Mouse (Mus musculus) hindbrain, embryonic 15.5 days (tissue): ENCODE data around the gene Pigt. TPM values are rescaled to one million over a fixed set of nuclear protein-coding genes. Genes with fewer than 3 reads are reported as not detected.

Experiments
- ATAC-seq: fragments of 200-750 bp; cut with Nextera tagmentation; 2 replicates; pipeline ENCODE4 v1.8.0; 2017; ENCODE audit warnings: low read depth, moderate number of reproducible peaks, moderate TSS enrichment; ENCODE audit not compliant: low FRiP score
- H3K27ac ChIP-seq: fragments of 300-500 bp; sonication (generic); replicated peaks from 2 replicates; pipeline ENCODE4 v1.5.1; 2015; ENCODE audit warnings: mild to moderate bottlenecking, inconsistent platforms
- H3K27me3 ChIP-seq: fragments of 300-500 bp; sonication (generic); 2 replicates; pipeline ENCODE4 v1.6.1; 2015; ENCODE audit warnings: control low read depth, inconsistent platforms
- H3K36me3 ChIP-seq: fragments of 300-500 bp; sonication (generic); 2 replicates; pipeline ENCODE4 v1.6.1; 2015; ENCODE audit warnings: control low read depth, inconsistent platforms
- H3K4me1 ChIP-seq: fragments of 300-500 bp; sonication (generic); replicated peaks from 2 replicates; pipeline ENCODE4 v1.6.1; 2015; ENCODE audit warnings: control low read depth, inconsistent platforms
- H3K4me2 ChIP-seq: fragments of 300-500 bp; sonication (generic); 2 replicates; pipeline ENCODE4 v1.6.1; 2015; ENCODE audit warnings: moderate library complexity, mild to moderate bottlenecking, inconsistent platforms
- H3K4me3 ChIP-seq: fragments of 300-500 bp; sonication (generic); 2 replicates; pipeline ENCODE4 v1.5.1; 2015; ENCODE audit warnings: mild to moderate bottlenecking, inconsistent platforms
- H3K9ac ChIP-seq: fragments of 300-500 bp; sonication (generic); 2 replicates; pipeline ENCODE4 v1.6.1; 2015; ENCODE audit warnings: inconsistent platforms
- H3K9me3 ChIP-seq: fragments of 300-500 bp; sonication (generic); 2 replicates; pipeline ENCODE4 v1.6.1; 2016; ENCODE audit warnings: control low read depth, inconsistent platforms
- WGBS: fragments of 180-500 bp; shearing (Covaris S2); methylation state at CpG from one replicate; pipeline ENCODE4 v1.1.7; 2015; 5-methylcytosine and 5-hydroxymethylcytosine counted together
- polyA plus RNA-seq: library from polyadenylated mRNA; unstranded; fragments of >200 nt; fragmentation: Nextera tagmentation; extraction: Ambion mirVana; gene quantifications from 2 replicates; pipeline ENCODE4 v1.2.1, GENCODE M21; 2015

Gene Pigt
- 93.4 and 103 TPM in 2 replicates for polyA plus RNA-seq

DNA sequence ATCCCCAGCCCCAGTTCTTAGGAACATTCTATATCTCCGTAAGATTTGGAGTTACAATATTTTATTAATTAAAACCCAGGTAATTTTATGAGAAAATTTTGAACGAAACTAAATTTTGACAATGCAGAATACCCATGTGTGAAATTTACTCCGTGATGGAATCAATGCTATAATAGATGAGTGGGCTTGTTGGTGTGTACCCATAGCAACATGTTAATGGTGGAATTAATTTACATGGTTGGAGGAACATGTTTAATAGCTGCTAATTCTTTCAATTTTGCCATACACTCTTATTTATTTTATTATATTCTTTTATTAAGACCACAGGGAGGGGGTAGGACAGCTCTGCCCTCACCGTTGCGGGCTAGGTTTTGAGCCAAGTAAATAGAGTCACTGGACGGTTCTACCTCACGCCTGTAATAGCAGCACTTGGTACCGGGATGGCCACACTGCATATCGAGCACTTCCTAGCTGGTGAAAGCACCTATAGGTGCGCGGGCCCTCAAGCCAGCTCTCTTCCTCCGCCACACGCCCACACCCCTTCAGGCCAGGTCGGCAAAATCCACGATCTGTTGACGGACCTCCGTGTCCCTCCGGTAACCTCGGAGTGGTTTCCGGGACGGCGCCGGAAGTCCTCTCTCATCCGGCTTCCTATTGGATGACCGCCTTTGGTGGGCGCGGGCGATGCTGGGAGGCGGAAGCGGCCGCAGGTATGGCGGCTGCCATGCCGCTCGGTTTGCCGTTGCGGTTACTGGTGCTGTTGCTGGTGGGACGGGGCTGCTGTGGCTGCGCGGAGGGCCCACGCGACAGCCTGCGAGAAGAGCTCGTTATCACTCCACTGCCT lies at the start of gene Pigt:
Gene Pigt, plus strand, starts transcription at position 674 of the 844 bp plus-strand sequence.
- peak within 1 kb of the TSS; percentile 82 for H3K27ac ChIP-seq
- peak within 1 kb of the TSS; percentile 89 for H3K4me2 ChIP-seq
- peak within 1 kb of the TSS; percentile 68 for H3K9ac ChIP-seq
- no peaks in the 10 kb centered on the region for H3K9me3 ChIP-seq
- peak within 1 kb of the TSS; percentile 58 for H3K4me3 ChIP-seq
- whole genome bisulfite sequencing = 4% methylated on average over 43 of the region's 43 CpGs
- peak; percentile 94 for ATAC-seq
- H3K27me3 ChIP-seq = no peaks in the 10 kb centered on the region
- peaks cover 23% of the 10 kb centered on the region for H3K4me1 ChIP-seq
- H3K36me3 ChIP-seq = peaks cover 21% of the 10 kb centered on the region

GRCm38 (mm10) chr2:164448140-164448539 lies 49.2 kb upstream of the Pigt start:
- no peaks in the 10 kb centered on the region for H3K36me3 ChIP-seq
- H3K4me3 ChIP-seq = no peak overlapping the region
- no peak overlapping the region for H3K9ac ChIP-seq
- H3K9me3 ChIP-seq = no peaks in the 10 kb centered on the region
- H3K4me1 ChIP-seq = peaks cover 5% of the 10 kb centered on the region
- no peak for ATAC-seq
- WGBS = 82% methylated on average over 1 of the region's 1 CpGs
- no peaks in the 10 kb centered on the region for H3K27me3 ChIP-seq
- no peak overlapping the region for H3K4me2 ChIP-seq
- no peak overlapping the region for H3K27ac ChIP-seq

GRCm38 (mm10) chr2:164448921-164449320 lies 48.4 kb upstream of the Pigt start:
- Histone ChIP-seq H3K36me3 (no peaks in the 10 kb centered on the region), H3K4me3 (no peak overlapping the region), H3K4me2 (no peak overlapping the region), H3K9me3 (no peaks in the 10 kb centered on the region), H3K27me3 (no peaks in the 10 kb centered on the region), H3K9ac (no peak overlapping the region), H3K4me1 (no peaks in the 10 kb centered on the region), H3K27ac (no peak overlapping the region)
- WGBS = 85% methylated on average over 5 of the region's 5 CpGs
- no peak for ATAC-seq

- 94% methylated on average over 14 of the region's 14 CpGs for WGBS
- Histone ChIP-seq H3K4me3 (no peak overlapping the region), H3K9ac (no peak overlapping the region), H3K4me1 (no peaks in the 10 kb centered on the region), H3K36me3 (no peaks in the 10 kb centered on the region), H3K9me3 (no peaks in the 10 kb centered on the region), H3K4me2 (no peak overlapping the region), H3K27ac (no peak overlapping the region), H3K27me3 (no peaks in the 10 kb centered on the region)
- no peak for ATAC-seq
These were observed 47.8 kb upstream of the Pigt start for GRCm38 (mm10) chr2:164449341-164450042.

DNA sequence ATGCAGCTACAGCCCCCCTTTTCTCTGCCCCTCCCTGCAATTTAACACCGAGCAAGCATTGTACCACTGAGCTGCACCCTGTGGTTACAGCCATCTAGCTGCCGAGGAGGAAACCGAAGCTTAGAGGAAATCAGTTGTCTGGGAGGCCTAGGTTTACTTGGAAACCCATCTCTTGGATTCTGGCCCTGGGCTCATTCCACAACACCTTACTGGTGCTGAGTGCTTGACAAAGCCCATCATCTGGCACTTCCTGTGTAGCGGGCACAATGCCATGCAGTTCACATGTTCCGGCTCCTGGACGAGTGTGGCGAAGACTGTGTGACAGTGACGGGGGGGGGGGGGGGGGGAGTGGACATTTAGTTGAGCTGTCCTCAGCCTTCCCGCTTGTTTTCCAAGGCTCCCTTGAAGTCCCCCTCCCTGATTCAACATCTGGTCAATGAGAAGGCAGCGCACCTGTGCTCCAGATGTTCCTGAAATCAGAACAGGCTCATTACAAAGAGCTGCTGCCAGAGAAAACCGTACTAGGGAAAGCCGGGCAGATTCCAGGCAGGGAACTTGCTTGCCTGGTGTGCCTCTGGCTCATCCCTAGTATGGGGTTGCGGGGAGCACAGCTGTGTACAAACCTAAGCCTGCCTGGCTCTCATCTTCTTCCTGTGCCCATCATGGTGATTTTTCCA lies 45.2 kb upstream of the Pigt start:
- H3K36me3 ChIP-seq = no peaks in the 10 kb centered on the region
- ATAC-seq = no peak
- no peaks in the 10 kb centered on the region for H3K9me3 ChIP-seq
- no peak overlapping the region for H3K4me2 ChIP-seq
- H3K27me3 ChIP-seq = no peaks in the 10 kb centered on the region
- WGBS = 53% methylated on average over 13 of the region's 13 CpGs
- no peak overlapping the region for H3K9ac ChIP-seq
- H3K27ac ChIP-seq = no peak overlapping the region
- no peak overlapping the region for H3K4me3 ChIP-seq
- H3K4me1 ChIP-seq = no peaks in the 10 kb centered on the region

- Histone ChIP-seq H3K4me2 (no peak overlapping the region), H3K27ac (no peak overlapping the region), H3K36me3 (no peaks in the 10 kb centered on the region), H3K4me1 (no peaks in the 10 kb centered on the region), H3K4me3 (no peak overlapping the region), H3K9me3 (no peaks in the 10 kb centered on the region), H3K9ac (no peak overlapping the region), H3K27me3 (no peaks in the 10 kb centered on the region)
- WGBS = 85% methylated on average over 14 of the region's 14 CpGs
- ATAC-seq = no peak
These were observed 44.1 kb upstream of the Pigt start for GRCm38 (mm10) chr2:164453047-164453757.

DNA sequence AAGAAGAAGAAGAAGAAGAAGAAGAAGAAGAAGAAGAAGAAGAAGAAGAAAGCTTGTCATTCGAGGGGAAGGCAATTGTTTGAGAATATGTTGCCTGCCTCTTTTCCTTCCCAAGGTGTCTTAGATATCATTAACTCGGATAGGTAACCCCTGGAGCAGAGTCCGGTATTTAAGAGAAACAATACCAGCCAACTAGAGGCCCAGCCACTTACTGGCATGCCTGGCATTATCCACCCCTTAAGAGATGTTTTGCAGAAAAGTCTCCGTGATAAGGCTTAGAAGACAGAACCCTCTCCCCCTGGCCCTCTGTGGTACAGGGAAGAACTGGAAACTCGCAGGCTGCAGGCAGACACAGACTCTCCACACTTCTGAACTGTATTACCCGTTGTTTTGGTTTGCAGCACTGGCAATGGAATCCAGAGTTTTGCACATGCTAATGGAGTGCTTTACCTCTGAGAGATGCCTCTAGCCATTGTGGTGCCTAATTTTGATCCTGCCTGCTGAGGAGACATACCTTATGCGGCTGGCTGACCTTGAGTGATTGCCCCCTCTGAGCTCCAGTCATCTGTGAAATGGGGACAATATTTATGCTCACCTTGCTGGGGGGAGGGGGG lies 43.3 kb upstream of the Pigt start:
- ATAC-seq = no peak
- Histone ChIP-seq H3K27ac (no peak overlapping the region), H3K36me3 (no peaks in the 10 kb centered on the region), H3K4me2 (no peak overlapping the region), H3K4me3 (no peak overlapping the region), H3K4me1 (no peaks in the 10 kb centered on the region), H3K9me3 (no peaks in the 10 kb centered on the region), H3K27me3 (no peaks in the 10 kb centered on the region), H3K9ac (no peak overlapping the region)
- 70% methylated on average over 7 of the region's 7 CpGs for WGBS

DNA sequence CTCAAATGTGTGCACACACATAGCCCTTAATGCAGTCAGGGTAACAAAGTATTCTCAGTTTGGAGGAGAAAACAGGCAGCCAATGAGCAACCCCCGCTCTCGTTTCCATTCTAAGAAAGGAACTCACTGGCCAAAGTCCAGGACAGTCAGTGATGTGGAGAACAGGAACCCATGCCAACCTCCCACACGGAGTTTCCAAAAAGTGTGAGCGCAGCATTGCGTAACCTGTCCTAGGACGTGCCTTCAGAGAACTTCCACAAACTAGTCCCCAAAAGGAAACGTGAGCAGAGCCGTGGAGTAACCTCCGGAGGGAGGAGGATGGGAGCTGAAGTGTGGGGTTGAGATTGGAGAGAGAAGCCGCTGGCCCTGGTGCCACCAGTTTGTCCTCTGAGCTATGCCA lies 42.5 kb upstream of the Pigt start:
- Histone ChIP-seq H3K27me3 (no peaks in the 10 kb centered on the region), H3K4me1 (no peaks in the 10 kb centered on the region), H3K4me3 (no peak overlapping the region), H3K9me3 (no peaks in the 10 kb centered on the region), H3K4me2 (no peak overlapping the region), H3K36me3 (no peaks in the 10 kb centered on the region), H3K27ac (no peak overlapping the region), H3K9ac (no peak overlapping the region)
- 79% methylated on average over 10 of the region's 10 CpGs for WGBS
- ATAC-seq = no peak

- Histone ChIP-seq H3K9me3 (no peaks in the 10 kb centered on the region), H3K4me2 (no peak overlapping the region), H3K27me3 (no peaks in the 10 kb centered on the region), H3K36me3 (no peaks in the 10 kb centered on the region), H3K27ac (no peak overlapping the region), H3K4me1 (no peaks in the 10 kb centered on the region), H3K4me3 (no peak overlapping the region), H3K9ac (no peak overlapping the region)
- WGBS = 75% methylated on average over 6 of the region's 6 CpGs
- no peak for ATAC-seq
These were observed 41.7 kb upstream of the Pigt start for GRCm38 (mm10) chr2:164455421-164456190.

- no peaks in the 10 kb centered on the region for H3K36me3 ChIP-seq
- no peaks in the 10 kb centered on the region for H3K9me3 ChIP-seq
- no peak overlapping the region for H3K4me3 ChIP-seq
- no peak overlapping the region for H3K9ac ChIP-seq
- WGBS = 82% methylated on average over 1 of the region's 1 CpGs
- H3K4me1 ChIP-seq = no peaks in the 10 kb centered on the region
- no peak overlapping the region for H3K27ac ChIP-seq
- no peaks in the 10 kb centered on the region for H3K27me3 ChIP-seq
- H3K4me2 ChIP-seq = peak overlapping the region; percentile 25; the same call in 1 of the 2 replicates
- no peak for ATAC-seq
These were observed 40.9 kb upstream of the Pigt start for GRCm38 (mm10) chr2:164456413-164456812.

- no peaks in the 10 kb centered on the region for H3K36me3 ChIP-seq
- H3K4me3 ChIP-seq = 0 out of 2 replicates have a peak within 1 kb of the TSS, but pooled peaks have one; percentile 10
- no peaks in the 10 kb centered on the region for H3K27me3 ChIP-seq
- H3K4me2 ChIP-seq = peak within 1 kb of the TSS; percentile 25
- H3K4me1 ChIP-seq = peaks cover 3% of the 10 kb centered on the region
- ATAC-seq = no peak
- WGBS = 2% methylated on average over 7 of the region's 7 CpGs
- no peak within 1 kb of the TSS for H3K27ac ChIP-seq
- H3K9me3 ChIP-seq = no peaks in the 10 kb centered on the region
- H3K9ac ChIP-seq = 0 out of 2 replicates have a peak within 1 kb of the TSS, but pooled peaks have one; percentile 16
These were observed 40.4 kb upstream of the Pigt start, which contains the start of gene Sys1 for GRCm38 (mm10) chr2:164456864-164457300. Gene Sys1, plus strand, starts transcription at chr2:164456964.
